Mouse (Mus musculus) thymus, adult 2 months (tissue): ENCODE results near the gene Arid5a. TPM values are rescaled to one million over a fixed set of nuclear protein-coding genes. Genes with fewer than 3 reads are reported as not detected.

Source experiments
- DNase-seq: peaks from one replicate; pipeline ENCODE4 v3.0.0; 2021
- H3K27ac ChIP-seq: fragments of 200-500 bp; 2 replicates; pipeline ENCODE4 v1.5.1; 2012; ENCODE audit warnings: low read length, control low read depth; ENCODE audit not compliant: control insufficient read depth, insufficient read depth
- H3K27me3 ChIP-seq: fragments of 200-500 bp; 2 replicates; pipeline ENCODE4 v1.6.1; 2012; ENCODE audit warnings: mild to moderate bottlenecking, low read length, moderate library complexity, mixed read lengths; ENCODE audit not compliant: control insufficient read depth, insufficient read depth
- H3K36me3 ChIP-seq: fragments of 200-500 bp; 2 replicates; pipeline ENCODE4 v1.6.1; 2012; ENCODE audit warnings: mild to moderate bottlenecking, low read length, moderate library complexity; ENCODE audit not compliant: control insufficient read depth, insufficient read depth
- H3K4me1 ChIP-seq: fragments of 200-500 bp; replicated peaks from 2 replicates; pipeline ENCODE4 v1.6.1; 2012; ENCODE audit warnings: low read length; ENCODE audit not compliant: control insufficient read depth, insufficient read depth
- H3K4me3 ChIP-seq: fragments of 200-500 bp; 2 replicates; pipeline ENCODE4 v1.5.1; 2012; ENCODE audit warnings: mild to moderate bottlenecking, low read length, control low read depth, moderate library complexity; ENCODE audit not compliant: control insufficient read depth, insufficient read depth
- CTCF ChIP-seq: fragments of 200-500 bp; IDR thresholded peaks from 2 replicates; pipeline ENCODE4 v1.5.1; 2012; ENCODE audit warnings: mild to moderate bottlenecking, control low read depth, low read length, moderate library complexity, borderline replicate concordance; ENCODE audit not compliant: control insufficient read depth, poor library complexity, insufficient read depth; ENCODE audit errors: extremely low read depth
- POLR2A ChIP-seq: fragments of 200-500 bp; IDR thresholded peaks from 2 replicates; pipeline ENCODE4 v1.6.1; 2012; ENCODE audit warnings: mild to moderate bottlenecking, low read length, control low read depth, moderate library complexity; ENCODE audit not compliant: control insufficient read depth, poor library complexity, insufficient read depth; ENCODE audit errors: extremely low read depth
- WGBS: fragments of 180-500 bp; shearing (Covaris S2); methylation state at CpG from one replicate; pipeline ENCODE4 v1.1.7; 2018; 5-methylcytosine and 5-hydroxymethylcytosine counted together
- polyA plus RNA-seq: library from polyadenylated mRNA; depleted of rRNA; stranded (reverse); fragments of >200 nt; gene quantifications from 2 replicates; pipeline ENCODE4 v1.2.3, GENCODE M21; 2012

Gene Arid5a
- polyA plus RNA-seq, 1 experiment = 57.2 TPM

- H3K27me3 ChIP-seq = no peaks in the 10 kb centered on the region
- peaks cover 16% of the 10 kb centered on the region for H3K36me3 ChIP-seq
- no peaks in the 10 kb centered on the region for H3K4me1 ChIP-seq
- TF ChIP-seq POLR2A (no peak), CTCF (no peak)
- no peak overlapping the region for H3K4me3 ChIP-seq
- H3K27ac ChIP-seq = no peak overlapping the region
- DNase-seq = no peak
- 87% methylated on average over 6 of the region's 6 CpGs for WGBS
Observed at GRCm38 (mm10) chr1:36331743-36332142, 24.2 kb downstream of the Arid5a start.

- H3K27ac ChIP-seq = no peak overlapping the region
- H3K4me1 ChIP-seq = no peaks in the 10 kb centered on the region
- H3K36me3 ChIP-seq = peaks cover 30% of the 10 kb centered on the region
- WGBS = 84% methylated on average over 14 of the region's 14 CpGs
- TF ChIP-seq CTCF (no peak), POLR2A (no peak)
- H3K4me3 ChIP-seq = no peak overlapping the region
- DNase-seq = no peak
- H3K27me3 ChIP-seq = no peaks in the 10 kb centered on the region
Observed at GRCm38 (mm10) chr1:36332955-36333887, 25.7 kb downstream of the Arid5a start.

GRCm38 (mm10) chr1:36342547-36342946, 35.0 kb downstream of the Arid5a start:
- Histone ChIP-seq H3K4me3 (no peak overlapping the region), H3K36me3 (peaks cover 94% of the 10 kb centered on the region), H3K27me3 (no peaks in the 10 kb centered on the region), H3K27ac (no peak overlapping the region), H3K4me1 (no peaks in the 10 kb centered on the region)
- 95% methylated on average over 6 of the region's 6 CpGs for WGBS
- no peak for DNase-seq
- no peak for TF ChIP-seq POLR2A
- TF ChIP-seq CTCF = no peak

GRCm38 (mm10) chr1:36352351-36352750, 44.8 kb downstream of the Arid5a start:
- 94% methylated on average over 4 of the region's 4 CpGs for WGBS
- H3K36me3 ChIP-seq = peaks cover 94% of the 10 kb centered on the region
- no peak overlapping the region for H3K4me3 ChIP-seq
- TF ChIP-seq CTCF (no peak), POLR2A (no peak)
- no peaks in the 10 kb centered on the region for H3K27me3 ChIP-seq
- DNase-seq = no peak
- H3K4me1 ChIP-seq = no peaks in the 10 kb centered on the region
- H3K27ac ChIP-seq = no peak overlapping the region

- WGBS = 93% methylated on average over 5 of the region's 5 CpGs
- no peaks in the 10 kb centered on the region for H3K4me1 ChIP-seq
- H3K27me3 ChIP-seq = no peaks in the 10 kb centered on the region
- no peak overlapping the region for H3K27ac ChIP-seq
- no peak overlapping the region for H3K4me3 ChIP-seq
- peaks cover 68% of the 10 kb centered on the region for H3K36me3 ChIP-seq
- DNase-seq = no peak
- TF ChIP-seq POLR2A (no peak), CTCF (no peak)
Observed at GRCm38 (mm10) chr1:36356955-36357695, 49.6 kb downstream of the Arid5a start.

- peak; percentile 4 for DNase-seq
- H3K4me3 ChIP-seq = peak overlapping the region; percentile 70; the same call in 1 of the 2 replicates
- 49% methylated on average over 12 of the region's 12 CpGs for WGBS
- peaks cover 23% of the 10 kb centered on the region for H3K36me3 ChIP-seq
- TF ChIP-seq POLR2A (no peak), CTCF (no peak)
- peaks cover 11% of the 10 kb centered on the region for H3K4me1 ChIP-seq
- H3K27me3 ChIP-seq = no peaks in the 10 kb centered on the region
- H3K27ac ChIP-seq = no peak overlapping the region
Observed at GRCm38 (mm10) chr1:36367698-36368097, 60.2 kb downstream of the Arid5a start.
